Mouse (Mus musculus) erythroblast, embryonic 14.5 days (primary cell): Measurements from ENCODE around the gene Dnajc8. TPM values are rescaled to one million over a fixed set of nuclear protein-coding genes. Genes with fewer than 3 reads are reported as not detected.
A peak's percentile ranks its signal among the peaks of the same experiment; 100 is the strongest.

Experiments used
- H3K27me3 ChIP-seq: 2 replicates; pipeline ENCODE4 v1.6.1; 2012; ENCODE audit warnings: inconsistent platforms; ENCODE audit not compliant: control insufficient read depth
- H3K36me3 ChIP-seq: 2 replicates; pipeline ENCODE4 v1.6.1; 2012; ENCODE audit warnings: mild to moderate bottlenecking, inconsistent platforms; ENCODE audit not compliant: control insufficient read depth
- H3K4me1 ChIP-seq: 2 replicates; pipeline ENCODE4 v1.6.1; 2012; ENCODE audit warnings: inconsistent platforms; ENCODE audit not compliant: control insufficient read depth
- H3K4me3 ChIP-seq: replicated peaks from 2 replicates; pipeline ENCODE3; 2012; ENCODE audit warnings: moderate library complexity, mild to moderate bottlenecking, inconsistent platforms
- H3K9me3 ChIP-seq: 2 replicates; pipeline ENCODE4 v1.6.1; 2012; ENCODE audit warnings: low read length, inconsistent platforms, mixed read lengths; ENCODE audit not compliant: control insufficient read depth
- GATA1 ChIP-seq: IDR thresholded peaks from 2 replicates; pipeline ENCODE4 v1.6.1; 2012; ENCODE audit warnings: low read length, inconsistent platforms, mixed read lengths
- TAL1 ChIP-seq: IDR thresholded peaks from 3 replicates; pipeline ENCODE4 v1.6.1; 2012; ENCODE audit warnings: low read length, inconsistent platforms, mixed read lengths
- polyA plus RNA-seq: library from polyadenylated mRNA; stranded (reverse); fragments of >175 nt; gene quantifications from 2 replicates; pipeline ENCODE4 v1.2.3, GENCODE M21; 2012

The Dnajc8 gene
- 28.3 and 36.9 TPM in 2 replicates for polyA plus RNA-seq

GRCm38 (mm10) chr4:132535406-132536121 is at the start of gene Dnajc8:
TSS of gene Dnajc8 (plus strand) at chr4:132535550.
- H3K9me3 ChIP-seq = no peaks in the 10 kb centered on the region
- H3K27me3 ChIP-seq = no peaks in the 10 kb centered on the region
- peaks cover 60% of the 10 kb centered on the region for H3K4me1 ChIP-seq
- peak within 1 kb of the TSS; percentile 76 for H3K4me3 ChIP-seq
- TF ChIP-seq TAL1 = no peak
- TF ChIP-seq GATA1 = peak; percentile 45; the same call in 1 of the 2 replicates
- peaks cover 63% of the 10 kb centered on the region for H3K36me3 ChIP-seq

DNA sequence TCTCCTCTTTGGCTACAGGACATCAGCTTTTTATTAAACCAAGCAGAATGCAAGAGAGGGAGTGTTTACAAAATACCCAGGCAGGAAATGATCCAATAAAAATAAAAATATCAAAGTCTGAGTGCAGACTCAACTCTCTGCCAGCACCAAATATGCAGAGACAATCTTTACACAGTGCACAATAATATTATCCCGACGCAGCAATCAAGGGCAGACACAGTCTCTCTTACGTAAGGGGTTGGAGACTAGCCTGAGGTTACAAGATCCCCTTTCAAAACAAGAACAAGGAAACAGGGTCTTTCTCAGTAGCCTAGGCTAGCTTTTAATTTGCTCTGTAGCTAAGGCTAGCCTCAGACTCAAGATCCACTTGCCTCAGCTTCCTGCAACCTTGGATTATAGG is 46.8 kb upstream of the Dnajc8 start:
- TF ChIP-seq TAL1 (no peak), GATA1 (no peak)
- Histone ChIP-seq H3K9me3 (no peaks in the 10 kb centered on the region), H3K4me3 (no peak overlapping the region), H3K36me3 (peaks cover 21% of the 10 kb centered on the region), H3K27me3 (no peaks in the 10 kb centered on the region), H3K4me1 (no peaks in the 10 kb centered on the region)

- Histone ChIP-seq H3K9me3 (no peaks in the 10 kb centered on the region), H3K36me3 (peaks cover 26% of the 10 kb centered on the region), H3K4me1 (no peaks in the 10 kb centered on the region), H3K27me3 (no peaks in the 10 kb centered on the region), H3K4me3 (no peak overlapping the region)
- TF ChIP-seq TAL1 (no peak), GATA1 (no peak)
These were observed 46.4 kb upstream of the Dnajc8 start for GRCm38 (mm10) chr4:132488976-132489375.

- Histone ChIP-seq H3K4me3 (no peak overlapping the region), H3K4me1 (no peaks in the 10 kb centered on the region), H3K9me3 (no peaks in the 10 kb centered on the region), H3K27me3 (no peaks in the 10 kb centered on the region), H3K36me3 (peaks cover 40% of the 10 kb centered on the region)
- no peak for TF ChIP-seq GATA1
These were observed 44.9 kb upstream of the Dnajc8 start for GRCm38 (mm10) chr4:132490273-132491010.

- H3K4me1 ChIP-seq = no peaks in the 10 kb centered on the region
- no peaks in the 10 kb centered on the region for H3K9me3 ChIP-seq
- no peaks in the 10 kb centered on the region for H3K27me3 ChIP-seq
- peaks cover 46% of the 10 kb centered on the region for H3K36me3 ChIP-seq
- TF ChIP-seq TAL1 (no peak), GATA1 (no peak)
- H3K4me3 ChIP-seq = no peak overlapping the region
These were observed 44.3 kb upstream of the Dnajc8 start for GRCm38 (mm10) chr4:132491057-132491456.

DNA sequence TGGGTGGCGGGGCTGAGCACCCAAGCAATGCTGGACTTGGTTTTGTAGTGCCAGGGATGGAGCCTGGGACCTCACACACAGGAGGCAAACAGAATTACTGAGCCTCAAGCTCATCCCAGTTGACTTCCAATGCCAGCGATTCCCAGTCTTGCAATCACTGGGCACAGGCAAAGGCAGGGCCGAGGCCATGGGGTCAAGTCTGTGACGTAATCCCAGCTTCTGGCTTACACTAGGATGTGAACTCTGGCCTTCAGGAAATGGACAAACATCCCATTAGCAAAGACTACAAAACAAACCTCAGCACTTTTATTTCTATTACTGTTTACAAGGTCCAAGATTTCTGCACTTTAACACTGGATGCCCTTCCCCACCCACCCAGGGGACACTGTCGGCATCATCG is 43.6 kb upstream of the Dnajc8 start:
- no peak for TF ChIP-seq GATA1
- TF ChIP-seq TAL1 = no peak
- H3K36me3 ChIP-seq = peaks cover 53% of the 10 kb centered on the region
- H3K9me3 ChIP-seq = no peaks in the 10 kb centered on the region
- H3K4me3 ChIP-seq = no peak overlapping the region
- no peaks in the 10 kb centered on the region for H3K4me1 ChIP-seq
- no peaks in the 10 kb centered on the region for H3K27me3 ChIP-seq

GRCm38 (mm10) chr4:132492178-132493060 is 42.9 kb upstream of the Dnajc8 start:
- Histone ChIP-seq H3K36me3 (peaks cover 60% of the 10 kb centered on the region), H3K4me1 (no peaks in the 10 kb centered on the region), H3K4me3 (no peak overlapping the region), H3K27me3 (no peaks in the 10 kb centered on the region), H3K9me3 (no peaks in the 10 kb centered on the region)
- TF ChIP-seq GATA1 = no peak
- TF ChIP-seq TAL1 = no peak

DNA sequence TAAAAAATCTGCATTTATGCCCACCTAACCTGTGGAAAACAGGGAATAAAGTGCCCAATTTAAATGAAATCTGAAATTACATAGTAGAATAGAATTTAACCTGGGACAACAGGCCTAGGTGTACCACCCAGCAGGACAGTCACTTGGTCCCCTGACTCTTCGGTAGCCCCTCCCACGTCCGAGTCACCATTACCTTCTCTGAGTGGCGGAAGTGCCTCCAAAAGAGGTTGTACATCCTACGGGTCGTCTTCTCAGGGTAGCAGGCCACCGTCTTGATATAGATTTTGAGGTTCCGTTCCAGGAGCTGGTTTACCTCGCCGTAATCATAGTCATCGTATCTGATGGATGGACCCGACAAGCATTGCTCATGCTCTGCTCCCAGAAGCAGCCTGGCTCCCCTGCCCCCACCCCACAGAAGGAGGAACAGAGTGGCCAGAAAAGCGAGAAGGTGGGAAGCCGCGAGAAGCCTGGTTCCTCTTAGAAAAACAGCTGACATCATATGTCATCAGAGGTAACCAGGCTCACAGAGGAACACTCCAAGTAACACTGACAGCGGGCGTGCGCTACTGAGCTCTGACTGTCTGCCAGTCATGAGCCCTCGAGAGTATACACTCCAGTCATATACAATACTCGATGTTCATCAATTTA is 41.0 kb upstream of the Dnajc8 start:
- TF ChIP-seq GATA1 = no peak
- no peak for TF ChIP-seq TAL1
- Histone ChIP-seq H3K4me1 (peaks cover 5% of the 10 kb centered on the region), H3K4me3 (no peak overlapping the region), H3K27me3 (no peaks in the 10 kb centered on the region), H3K9me3 (no peaks in the 10 kb centered on the region), H3K36me3 (peaks cover 79% of the 10 kb centered on the region)
